Mouse (Mus musculus): ENCODE data around the gene Cox20.

DNA sequence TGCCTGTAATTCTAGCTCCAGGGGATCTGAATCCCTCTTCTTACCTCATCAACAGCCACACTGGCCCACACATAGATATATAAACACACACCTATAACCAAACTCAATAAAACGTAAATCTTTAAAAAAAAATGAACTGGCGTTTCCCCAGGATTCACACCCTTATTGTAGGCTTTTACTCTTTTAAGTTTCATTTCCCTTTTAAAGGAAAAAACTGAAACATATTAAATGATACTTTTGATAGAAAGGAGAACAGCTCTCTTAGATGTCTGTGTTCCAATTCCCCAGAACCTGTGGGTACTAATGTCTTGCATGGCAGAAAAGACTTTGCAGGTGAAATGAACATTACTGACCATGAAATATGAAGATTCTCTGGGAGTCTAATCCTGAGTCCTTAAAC lies 31.9 kb downstream of the Cox20 start:
- TF ChIP-seq POLR2A (IDR thresholded peaks at IDR 0.05; ENCODE audit: borderline replicate concordance, insufficient read depth, low read length) (no peak), CTCF (IDR thresholded peaks at IDR 0.05; ENCODE audit: borderline replicate concordance, insufficient read depth, low read depth, low read length) (no peak)

Data from cerebellum, adult 2 months (tissue).